30 mouse cellular contexts compared by ENCODE assay signal in genomic region chr11:61612116-61612635, GRCm38 (mm10). TPM values are rescaled to one million over a fixed set of nuclear protein-coding genes. Genes with fewer than 3 reads are reported as not detected.
A peak's percentile ranks its signal among the peaks of the same experiment; 100 is the strongest.
DNase-seq lines count a peak whose midpoint lies in the region; ATAC-seq and TF ChIP-seq lines count a peak whose summit lies in the region.
"Had no signal": no experiment of that assay in that cellular context is flagged by ENCODE, and none has a peak within 500 bp of the region (broad histone marks: within the 10 kb centered on the region; RNA-seq: fewer than 3 reads in every experiment).

No protein-coding gene starts in this region.

- H3K27ac ChIP-seq in intestine, postnatal 0 days (ENCODE audit: low read depth, low read length) = no peak overlapping the region
- no peak overlapping the region for H3K27ac ChIP-seq in intestine, embryonic 16.5 days (ENCODE audit: low read length)
- no peak overlapping the region for H3K27ac ChIP-seq in lung, embryonic 14.5 days (ENCODE audit: low read depth)
- H3K27ac ChIP-seq: embryonic facial prominence, embryonic 15.5 days; forebrain, embryonic 12.5 days; hindbrain, embryonic 13.5 days; kidney, postnatal 0 days; limb, embryonic 12.5 days; liver, embryonic 13.5 days; lung, embryonic 15.5 days; midbrain, embryonic 15.5 days; stomach, embryonic 15.5 days had no signal

- H3K4me3 ChIP-seq in intestine, postnatal 0 days (ENCODE audit: low read depth, low read length) = no peak overlapping the region
- H3K4me3 ChIP-seq in intestine, embryonic 16.5 days (ENCODE audit: low read length) = no peak overlapping the region
- H3K4me3 ChIP-seq in lung, embryonic 14.5 days (ENCODE audit: low read depth, low read length) = no peak overlapping the region
- H3K4me3 ChIP-seq: embryonic facial prominence, embryonic 15.5 days; forebrain, embryonic 12.5 days; heart, embryonic 12.5 days; hindbrain, embryonic 13.5 days; limb, embryonic 12.5 days; liver, embryonic 13.5 days; lung, embryonic 15.5 days; midbrain, embryonic 15.5 days; stomach, embryonic 15.5 days had no signal

- 42% methylated on average over 4 of the region's 4 CpGs for WGBS in intestine, postnatal 0 days
- WGBS in intestine, embryonic 16.5 days = 51% methylated on average over 4 of the region's 4 CpGs
- 38% methylated on average over 4 of the region's 4 CpGs for WGBS in lung, embryonic 14.5 days

- no peaks in the 10 kb centered on the region for H3K36me3 ChIP-seq in intestine, postnatal 0 days (ENCODE audit: control insufficient read depth, insufficient read depth)
- no peaks in the 10 kb centered on the region for H3K36me3 ChIP-seq in intestine, embryonic 16.5 days (ENCODE audit: control insufficient read depth, insufficient read depth, low read length)
- no peaks in the 10 kb centered on the region for H3K36me3 ChIP-seq in lung, embryonic 14.5 days (ENCODE audit: insufficient read depth)
- H3K36me3 ChIP-seq: embryonic facial prominence, embryonic 15.5 days; forebrain, embryonic 12.5 days; G1E; heart, embryonic 12.5 days; hindbrain, embryonic 13.5 days; limb, embryonic 12.5 days; liver, embryonic 13.5 days; lung, embryonic 15.5 days; midbrain, embryonic 15.5 days; stomach, embryonic 15.5 days had no signal

- H3K27me3 ChIP-seq in intestine, postnatal 0 days (replicated peaks; ENCODE audit: control insufficient read depth, insufficient read depth, low read length) = no peaks in the 10 kb centered on the region
- H3K27me3 ChIP-seq in intestine, embryonic 16.5 days (replicated peaks; ENCODE audit: control insufficient read depth, insufficient read depth, low read length) = no peaks in the 10 kb centered on the region
- H3K27me3 ChIP-seq in lung, embryonic 14.5 days (ENCODE audit: insufficient read depth, low read length) = no peaks in the 10 kb centered on the region
- H3K27me3 ChIP-seq: embryonic facial prominence, embryonic 15.5 days; heart, embryonic 12.5 days; limb, embryonic 12.5 days; lung, embryonic 15.5 days; midbrain, embryonic 15.5 days; stomach, embryonic 15.5 days had no signal

- H3K9me3 ChIP-seq in intestine, postnatal 0 days (ENCODE audit: control insufficient read depth) = no peaks in the 10 kb centered on the region
- H3K9me3 ChIP-seq in intestine, embryonic 16.5 days (ENCODE audit: control insufficient read depth, low read length) = no peaks in the 10 kb centered on the region
- no peaks in the 10 kb centered on the region for H3K9me3 ChIP-seq in lung, embryonic 14.5 days (ENCODE audit: low read depth, low read length)
- H3K9me3 ChIP-seq: forebrain, embryonic 12.5 days; G1E; heart, embryonic 12.5 days; liver, embryonic 13.5 days; lung, embryonic 15.5 days; midbrain, embryonic 15.5 days; stomach, embryonic 15.5 days had no signal

- no peak overlapping the region for H3K9ac ChIP-seq in intestine, postnatal 0 days (ENCODE audit: low read depth, low read length)
- no peak overlapping the region for H3K9ac ChIP-seq in intestine, embryonic 16.5 days (ENCODE audit: low read depth, low read length)
- no peak overlapping the region for H3K9ac ChIP-seq in lung, embryonic 14.5 days
- H3K9ac ChIP-seq: embryonic facial prominence, embryonic 15.5 days; forebrain, embryonic 12.5 days; heart, embryonic 12.5 days; hindbrain, embryonic 13.5 days; limb, embryonic 12.5 days; liver, embryonic 13.5 days; lung, embryonic 15.5 days; midbrain, embryonic 15.5 days; stomach, embryonic 15.5 days had no signal

- no peak for TF ChIP-seq CTCF in intestine, postnatal 0 days (IDR thresholded peaks at IDR 0.05; ENCODE audit: low read depth)
- TF ChIP-seq CTCF in lung, embryonic 14.5 days (IDR thresholded peaks at IDR 0.05; ENCODE audit: low read depth) = no peak
- TF ChIP-seq CTCF in brain, embryonic 14.5 days (IDR thresholded peaks at IDR 0.05; ENCODE audit: borderline replicate concordance, extremely low read depth, insufficient read depth, insufficient read length) = no peak

- 0 out of 2 replicates have a peak, but pooled peaks have one; percentile 16 for ATAC-seq in intestine, postnatal 0 days
- ATAC-seq in intestine, embryonic 16.5 days = no peak
- no peak for ATAC-seq in lung, embryonic 14.5 days (ENCODE audit: insufficient read depth)
- ATAC-seq: inflammation-experienced regulatory T-cells, adult 6 months; midbrain, embryonic 15.5 days had no signal

- no peak for TF ChIP-seq POLR2A in brain, embryonic 14.5 days (IDR thresholded peaks at IDR 0.05; ENCODE audit: borderline replicate concordance, extremely low read depth, insufficient read depth, insufficient read length, poor library complexity, severe bottlenecking)

- H3K4me1 ChIP-seq in intestine, postnatal 0 days (replicated peaks; ENCODE audit: control insufficient read depth, insufficient read depth, low read length) = no peaks in the 10 kb centered on the region
- peaks cover 8% of the 10 kb centered on the region; the same call in 1 of the 2 replicates for H3K4me1 ChIP-seq in intestine, embryonic 16.5 days (ENCODE audit: control insufficient read depth, insufficient read depth, low read length)
- H3K4me1 ChIP-seq in lung, embryonic 14.5 days (ENCODE audit: insufficient read depth) = peaks cover 6% of the 10 kb centered on the region; the same call in 1 of the 2 replicates
- H3K4me1 ChIP-seq: liver, embryonic 13.5 days had no signal

- no peak overlapping the region for H3K4me2 ChIP-seq in intestine, postnatal 0 days (replicated peaks; ENCODE audit: low read depth)
- H3K4me2 ChIP-seq in intestine, embryonic 16.5 days (ENCODE audit: low read depth, low read length) = no peak overlapping the region
- no peak overlapping the region for H3K4me2 ChIP-seq in lung, embryonic 14.5 days
- H3K4me2 ChIP-seq: embryonic facial prominence, embryonic 15.5 days; forebrain, embryonic 12.5 days; heart, embryonic 12.5 days; hindbrain, embryonic 13.5 days; limb, embryonic 12.5 days; liver, embryonic 13.5 days; lung, embryonic 15.5 days; midbrain, embryonic 15.5 days; stomach, embryonic 15.5 days had no signal

- DNase-seq in cerebellum, postnatal 10 days = peak; percentile 39 to 54
- no peak for DNase-seq in cerebellum, postnatal 36 days
- peak; percentile 67 for DNase-seq in lung, embryonic 14.5 days
- DNase-seq in lung, postnatal 25 days (ENCODE audit: low spot score) = no peak
- peak; percentile 31 for DNase-seq in brain, embryonic 14.5 days (ENCODE audit: low read depth)
- DNase-seq in testis, postnatal 14 days (ENCODE audit: low spot score) = no peak
- DNase-seq: adrenal gland, adult 2 months; cerebellum, adult 11 months; cerebellum, adult 9-10 months; gastrocnemius, postnatal 14 days; heart, adult 18-20 months; heart, postnatal 4 days; kidney, adult 2 months; layer of hippocampus, adult 9-11 months; liver, embryonic 13.5 days; right cerebral cortex, postnatal 25 days; thymus, postnatal 14 days had no signal

RNA-seq across cellular contexts. Expression of gene Epn2, which starts 32.7 kb away (rescaled TPM):
- 13.5 and 14.4 TPM in 2 replicates for polyA plus RNA-seq in intestine, postnatal 0 days (2015; fragmentation: Nextera tagmentation; extraction: Ambion mirVana)
- polyA plus RNA-seq in intestine, embryonic 16.5 days (2015; fragmentation: Nextera tagmentation; extraction: Ambion mirVana) = 13.9 and 15.6 TPM in 2 replicates
- 26.1 and 30.0 TPM in 2 replicates for polyA plus RNA-seq in lung, embryonic 14.5 days (2014; fragmentation: Nextera tagmentation; extraction: Ambion mirVana)
- 66.2 and 69.1 TPM in 2 replicates for polyA plus RNA-seq in brain, embryonic 14.5 days (2012; rRNA removed)

RNA-seq across cellular contexts. Expression of gene Grap, which starts 40.9 kb away (rescaled TPM):
- 3.7 and 3.9 TPM in 2 replicates for polyA plus RNA-seq in intestine, postnatal 0 days (2015; fragmentation: Nextera tagmentation; extraction: Ambion mirVana)
- polyA plus RNA-seq in intestine, embryonic 16.5 days (2015; fragmentation: Nextera tagmentation; extraction: Ambion mirVana) = 7.2 and 8.6 TPM in 2 replicates
- 27.8 and 29.5 TPM in 2 replicates for polyA plus RNA-seq in lung, embryonic 14.5 days (2014; fragmentation: Nextera tagmentation; extraction: Ambion mirVana)
- polyA plus RNA-seq in brain, embryonic 14.5 days (2012; rRNA removed) = 4.5 and 6.0 TPM in 2 replicates

Comparison
In these comparisons a context has a peak if more than half of its experiments do, and no peak if none do; other contexts are left out.
1. DNase-seq: peak in cerebellum, postnatal 10 days (2 of 2), lung, embryonic 14.5 days (single experiment) and brain, embryonic 14.5 days (single experiment); none in cerebellum, postnatal 36 days (0 of 2), lung, postnatal 25 days (single experiment) and testis, postnatal 14 days (single experiment).